Mouse (Mus musculus): ENCODE measurements around the gene Zfp277.

Zfp277 gene

GRCm38 (mm10) chr12:40298636-40299035 is 147.1 kb downstream of the Zfp277 start:
- ChIA-PET POLR2A (interaction anchor here in 1 of 4 experiments (0.9 kb wide), 1 partner anchor 690 kb away, joined by 3 read pairs; no protein-coding TSS in a partner anchor), CTCF (no interaction called here)

GRCm38 (mm10) chr12:40286539-40286938 is 159.2 kb downstream of the Zfp277 start:
- CTCF ChIA-PET: interaction anchor here in 1 of 4 experiments (0.6 kb wide), 1 partner anchor 158 kb away, joined by 9 read pairs; no protein-coding TSS in a partner anchor
- POLR2A ChIA-PET: no interaction called here

GRCm38 (mm10) chr12:40280596-40281325 is 164.9 kb downstream of the Zfp277 start:
- ChIA-PET POLR2A (interaction anchor here (0.6 to 4.4 kb wide), 7 partner anchors 8 to 214 kb away, joined by 3 to 18 read pairs (median 3); no protein-coding TSS in a partner anchor), CTCF (no interaction called here)

GRCm38 (mm10) chr12:40277581-40277980 is 168.1 kb downstream of the Zfp277 start:
- POLR2A ChIA-PET: no interaction called here
- CTCF ChIA-PET: no interaction called here

- ChIA-PET CTCF (no interaction called here), POLR2A (interaction anchor here in 2 of 4 experiments (0.7 to 1.2 kb wide), 3 partner anchors 51 to 456 kb away, joined by 3 to 4 read pairs (median 4); no protein-coding TSS in a partner anchor)
Observed at GRCm38 (mm10) chr12:40274931-40275330, 170.8 kb downstream of the Zfp277 start.

GRCm38 (mm10) chr12:40273339-40273738 is 172.4 kb downstream of the Zfp277 start:
- CTCF ChIA-PET: no interaction called here
- POLR2A ChIA-PET: no interaction called here

GRCm38 (mm10) chr12:40272710-40273109 is 173.0 kb downstream of the Zfp277 start:
- ChIA-PET POLR2A (no interaction called here), CTCF (no interaction called here)

GRCm38 (mm10) chr12:40268313-40268712 is 177.4 kb downstream of the Zfp277 start:
- CTCF ChIA-PET: no interaction called here
- POLR2A ChIA-PET: interaction anchor here in 2 of 4 experiments (0.6 to 1.0 kb wide), 3 partner anchors 10 to 755 kb away, joined by 3 to 5 read pairs (median 3); no protein-coding TSS in a partner anchor
